Mouse (Mus musculus) cerebellum, adult 8-10 months (tissue): ENCODE results near the gene Cdc42se2.

Source experiments
- DNase-seq: peaks from one replicate; pipeline ENCODE4 v3.0.0; 2022

Cdc42se2 gene

GRCm38 (mm10) chr11:54708153-54708552 lies 79.3 kb downstream of the Cdc42se2 start:
- DNase-seq: no peak

GRCm38 (mm10) chr11:54703306-54703705 lies 84.2 kb downstream of the Cdc42se2 start:
- peak; percentile 65 for DNase-seq

GRCm38 (mm10) chr11:54701848-54702247 lies 85.6 kb downstream of the Cdc42se2 start:
- DNase-seq: no peak

GRCm38 (mm10) chr11:54699972-54700371 lies 87.5 kb downstream of the Cdc42se2 start:
- DNase-seq: no peak

GRCm38 (mm10) chr11:54698636-54699035 lies 88.8 kb downstream of the Cdc42se2 start:
- no peak for DNase-seq

GRCm38 (mm10) chr11:54697611-54698010 lies 89.9 kb downstream of the Cdc42se2 start:
- no peak for DNase-seq

- no peak for DNase-seq
These were observed 91.5 kb downstream of the Cdc42se2 start for GRCm38 (mm10) chr11:54695951-54696350.

- DNase-seq: no peak
These were observed 93.2 kb downstream of the Cdc42se2 start for GRCm38 (mm10) chr11:54694291-54694690.

GRCm38 (mm10) chr11:54693696-54694095 lies 93.8 kb downstream of the Cdc42se2 start:
- no peak for DNase-seq

GRCm38 (mm10) chr11:54691179-54691578 lies 96.3 kb downstream of the Cdc42se2 start:
- DNase-seq: no peak

GRCm38 (mm10) chr11:54690171-54690570 lies 97.3 kb downstream of the Cdc42se2 start:
- DNase-seq: no peak

GRCm38 (mm10) chr11:54684831-54685230 lies 102.6 kb downstream of the Cdc42se2 start:
- no peak for DNase-seq

- no peak for DNase-seq
These were observed 108.3 kb downstream of the Cdc42se2 start for GRCm38 (mm10) chr11:54679141-54679540.

- DNase-seq: no peak
These were observed 111.5 kb downstream of the Cdc42se2 start for GRCm38 (mm10) chr11:54675792-54676489.

- DNase-seq: no peak
These were observed 113.7 kb downstream of the Cdc42se2 start for GRCm38 (mm10) chr11:54673575-54674298.
